Mouse (Mus musculus): ENCODE results near the gene Wdtc1. TPM values are rescaled to one million over a fixed set of nuclear protein-coding genes. Genes with fewer than 3 reads are reported as not detected.

The Wdtc1 gene
- total RNA-seq, 1 experiment: 91.8 TPM

DNA sequence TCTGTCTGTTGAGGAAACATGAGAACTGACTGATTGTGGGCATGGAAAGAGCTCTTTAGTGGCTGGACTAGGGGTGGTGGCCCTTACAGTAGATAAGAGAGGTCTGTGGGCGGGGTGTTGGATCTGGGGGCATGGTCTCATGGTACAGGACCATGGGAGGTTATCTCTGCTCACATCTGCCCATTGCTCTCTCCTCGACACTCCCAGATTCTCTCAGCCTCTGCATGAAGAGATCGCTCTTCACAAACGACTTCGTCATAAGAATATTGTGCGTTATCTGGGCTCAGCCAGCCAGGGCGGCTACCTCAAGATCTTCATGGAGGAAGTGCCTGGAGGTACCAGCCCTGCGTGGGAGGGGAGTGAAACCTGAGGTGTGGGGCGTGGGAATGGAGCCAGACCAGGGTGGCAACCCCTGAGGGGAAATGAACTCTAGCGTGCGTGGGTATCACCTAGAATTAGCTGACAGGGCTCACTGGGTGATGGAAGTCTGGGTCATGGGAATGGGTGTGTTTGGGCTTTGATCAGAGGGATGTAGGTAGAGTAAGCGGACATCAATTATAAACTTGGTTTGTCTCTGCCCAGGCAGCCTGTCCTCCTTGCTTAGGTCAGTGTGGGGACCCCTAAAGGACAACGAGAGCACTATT lies 105.4 kb downstream of the Wdtc1 start:
- Histone ChIP-seq H3K9ac (ENCODE audit: insufficient read depth, low read depth, low read length, poor library complexity, severe bottlenecking) (no peak overlapping the region), H3K4me3 (ENCODE audit: insufficient read depth in 1 of 2, low read depth in 1 of 2, low read length in 2 of 2, poor library complexity in 1 of 2, severe bottlenecking in 1 of 2) (no peak overlapping the region), H3K9me3 (ENCODE audit: control insufficient read depth, insufficient read depth, low read depth, low read length) (no peaks in the 10 kb centered on the region), H3K27ac (ENCODE audit: insufficient read depth, low read depth, low read length, poor library complexity, severe bottlenecking) (no peak overlapping the region), H3K36me3 (ENCODE audit: control insufficient read depth, insufficient read depth, low read length, poor library complexity, severe bottlenecking) (no peaks in the 10 kb centered on the region), H3K4me1 (ENCODE audit: control insufficient read depth in 2 of 2, insufficient read depth in 2 of 2, low read length in 2 of 2, poor library complexity in 1 of 2) (peaks cover 0 to 16% of the 10 kb centered on the region in 2 experiments; a peak in 2 of 4 replicates)
- TF ChIP-seq CHD2 (IDR thresholded peaks at IDR 0.05; ENCODE audit: low read depth, low read length) (no peak), ZNF384 (IDR thresholded peaks at IDR 0.05; ENCODE audit: low read depth, low read length) (no peak), HCFC1 (IDR thresholded peaks at IDR 0.05; ENCODE audit: borderline replicate concordance, insufficient read depth, low read length) (no peak), ZC3H11A (IDR thresholded peaks at IDR 0.05; ENCODE audit: borderline replicate concordance, low read depth, low read length) (no peak), MAFK (IDR thresholded peaks at IDR 0.05; ENCODE audit: insufficient read depth, low read depth, low read length) (no peak)
- in situ Hi-C loops (cut with MboI; ENCODE audit: low sequenced_read_pairs in 2 of 2, unreplicated experiment in 2 of 2): no loop called here
- DNase-seq (ENCODE audit: low read depth, low spot score): no peak

DNA sequence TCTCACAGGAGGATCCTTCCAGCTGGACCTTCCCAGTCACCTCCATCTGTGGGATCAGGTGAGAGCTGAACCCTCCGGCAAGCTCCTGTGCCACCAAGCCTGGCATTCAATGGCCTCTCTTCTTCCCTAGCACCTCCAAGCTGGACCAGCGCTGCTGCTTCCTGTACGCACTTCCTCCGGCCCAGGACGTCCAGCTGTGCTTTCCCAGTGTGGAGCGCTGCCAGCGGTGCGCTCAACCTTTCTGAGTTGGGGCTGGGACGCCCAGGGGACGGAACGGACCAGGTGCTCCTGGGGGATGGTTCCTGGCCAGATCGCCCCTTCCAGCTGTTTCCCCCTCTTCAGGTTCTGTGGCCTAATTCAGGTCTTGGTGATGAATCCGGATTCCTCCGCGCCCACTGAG lies 106.2 kb downstream of the Wdtc1 start:
- Histone ChIP-seq H3K4me1 (ENCODE audit: control insufficient read depth in 2 of 2, insufficient read depth in 2 of 2, low read length in 2 of 2, poor library complexity in 1 of 2) (peaks cover 0 to 20% of the 10 kb centered on the region in 2 experiments; a peak in 2 of 4 replicates), H3K27ac (ENCODE audit: insufficient read depth, low read depth, low read length, poor library complexity, severe bottlenecking) (no peak overlapping the region), H3K9me3 (ENCODE audit: control insufficient read depth, insufficient read depth, low read depth, low read length) (no peaks in the 10 kb centered on the region), H3K9ac (ENCODE audit: insufficient read depth, low read depth, low read length, poor library complexity, severe bottlenecking) (no peak overlapping the region), H3K36me3 (ENCODE audit: control insufficient read depth, insufficient read depth, low read length, poor library complexity, severe bottlenecking) (no peaks in the 10 kb centered on the region), H3K4me3 (ENCODE audit: insufficient read depth in 1 of 2, low read depth in 1 of 2, low read length in 2 of 2, poor library complexity in 1 of 2, severe bottlenecking in 1 of 2) (no peak overlapping the region)
- TF ChIP-seq ZNF384 (IDR thresholded peaks at IDR 0.05; ENCODE audit: low read depth, low read length) (no peak), MAFK (IDR thresholded peaks at IDR 0.05; ENCODE audit: insufficient read depth, low read depth, low read length) (no peak), ZC3H11A (IDR thresholded peaks at IDR 0.05; ENCODE audit: borderline replicate concordance, low read depth, low read length) (no peak), HCFC1 (IDR thresholded peaks at IDR 0.05; ENCODE audit: borderline replicate concordance, insufficient read depth, low read length) (no peak)
- in situ Hi-C loops (cut with MboI; ENCODE audit: low sequenced_read_pairs in 2 of 2, unreplicated experiment in 2 of 2): no loop called here
- no peak for DNase-seq (ENCODE audit: low read depth, low spot score)

DNA sequence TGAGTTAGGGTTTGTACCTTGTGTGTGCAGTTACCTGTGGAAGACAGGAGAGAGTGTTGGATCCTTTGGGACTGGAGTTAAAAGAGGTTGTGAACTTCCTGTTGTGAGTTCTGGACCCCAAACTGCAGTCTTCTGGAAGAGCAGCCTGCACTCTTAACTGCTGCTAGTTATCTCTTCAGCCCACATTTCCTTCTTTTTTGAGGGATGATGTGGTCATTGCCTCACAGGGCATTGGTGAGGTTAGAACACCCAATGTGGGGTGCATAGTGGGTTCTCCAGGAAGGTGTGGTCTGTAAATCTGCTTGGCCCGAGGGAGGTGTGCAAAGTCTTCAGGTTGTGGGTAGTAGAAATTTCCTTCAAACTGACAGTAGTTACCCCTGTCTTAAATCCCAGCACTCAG lies 109.0 kb downstream of the Wdtc1 start:
- peaks cover 0 to 9% of the 10 kb centered on the region in 2 experiments; a peak in 1 of 4 replicates for H3K4me1 ChIP-seq (ENCODE audit: control insufficient read depth in 2 of 2, insufficient read depth in 2 of 2, low read length in 2 of 2, poor library complexity in 1 of 2)
- no peak overlapping the region for H3K9ac ChIP-seq (ENCODE audit: insufficient read depth, low read depth, low read length, poor library complexity, severe bottlenecking)
- H3K4me3 ChIP-seq (ENCODE audit: insufficient read depth in 1 of 2, low read depth in 1 of 2, low read length in 2 of 2, poor library complexity in 1 of 2, severe bottlenecking in 1 of 2): no peak overlapping the region
- H3K36me3 ChIP-seq (ENCODE audit: control insufficient read depth, insufficient read depth, low read length, poor library complexity, severe bottlenecking): no peaks in the 10 kb centered on the region
- no peaks in the 10 kb centered on the region for H3K9me3 ChIP-seq (ENCODE audit: control insufficient read depth, insufficient read depth, low read depth, low read length)
- in situ Hi-C loops (cut with MboI; ENCODE audit: low sequenced_read_pairs in 2 of 2, unreplicated experiment in 2 of 2): no loop called here
- TF ChIP-seq MAFK (IDR thresholded peaks at IDR 0.05; ENCODE audit: insufficient read depth, low read depth, low read length) (no peak), ZC3H11A (IDR thresholded peaks at IDR 0.05; ENCODE audit: borderline replicate concordance, low read depth, low read length) (no peak), HCFC1 (IDR thresholded peaks at IDR 0.05; ENCODE audit: borderline replicate concordance, insufficient read depth, low read length) (no peak), CHD2 (IDR thresholded peaks at IDR 0.05; ENCODE audit: low read depth, low read length) (no peak), ZNF384 (IDR thresholded peaks at IDR 0.05; ENCODE audit: low read depth, low read length) (no peak)
- no peak overlapping the region for H3K27ac ChIP-seq (ENCODE audit: insufficient read depth, low read depth, low read length, poor library complexity, severe bottlenecking)
- DNase-seq (ENCODE audit: low read depth, low spot score): no peak

DNA sequence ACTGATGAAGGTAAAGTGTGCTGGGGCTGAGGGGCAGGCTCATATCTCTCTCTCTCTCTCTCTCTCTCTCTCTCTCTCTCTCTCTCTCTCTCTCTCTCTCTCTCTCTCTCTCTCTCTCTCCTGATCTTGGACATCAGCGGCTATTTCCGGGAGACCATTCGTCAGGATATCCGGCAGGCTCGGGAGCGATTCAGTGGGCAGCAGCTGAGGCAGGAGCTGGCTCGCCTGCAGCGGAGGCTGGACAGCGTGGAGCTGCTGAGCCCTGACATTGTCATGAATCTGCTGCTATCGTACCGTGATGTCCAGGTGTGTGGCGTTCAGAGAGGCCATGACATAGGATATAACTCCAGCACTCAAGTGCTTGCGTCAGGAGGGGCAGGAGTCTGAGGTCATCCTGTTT lies 109.7 kb downstream of the Wdtc1 start:
- H3K4me3 ChIP-seq (ENCODE audit: insufficient read depth in 1 of 2, low read depth in 1 of 2, low read length in 2 of 2, poor library complexity in 1 of 2, severe bottlenecking in 1 of 2): no peak overlapping the region
- in situ Hi-C loops (cut with MboI; ENCODE audit: low sequenced_read_pairs in 2 of 2, unreplicated experiment in 2 of 2): no loop called here

More for the DNA sequence above, 109.7 kb downstream of the Wdtc1 start:
- DNase-seq (ENCODE audit: low read depth, low spot score): no peak
- TF ChIP-seq HCFC1 (IDR thresholded peaks at IDR 0.05; ENCODE audit: borderline replicate concordance, insufficient read depth, low read length) (no peak), CHD2 (IDR thresholded peaks at IDR 0.05; ENCODE audit: low read depth, low read length) (no peak), MAFK (IDR thresholded peaks at IDR 0.05; ENCODE audit: insufficient read depth, low read depth, low read length) (no peak), ZC3H11A (IDR thresholded peaks at IDR 0.05; ENCODE audit: borderline replicate concordance, low read depth, low read length) (no peak), ZNF384 (IDR thresholded peaks at IDR 0.05; ENCODE audit: low read depth, low read length) (no peak)
- Histone ChIP-seq H3K36me3 (ENCODE audit: control insufficient read depth, insufficient read depth, low read length, poor library complexity, severe bottlenecking) (no peaks in the 10 kb centered on the region), H3K9me3 (ENCODE audit: control insufficient read depth, insufficient read depth, low read depth, low read length) (no peaks in the 10 kb centered on the region), H3K9ac (ENCODE audit: insufficient read depth, low read depth, low read length, poor library complexity, severe bottlenecking) (no peak overlapping the region), H3K4me1 (ENCODE audit: control insufficient read depth in 2 of 2, insufficient read depth in 2 of 2, low read length in 2 of 2, poor library complexity in 1 of 2) (peaks cover 0 to 8% of the 10 kb centered on the region in 2 experiments; a peak in 1 of 4 replicates), H3K27ac (ENCODE audit: insufficient read depth, low read depth, low read length, poor library complexity, severe bottlenecking) (no peak overlapping the region)
